Mouse (Mus musculus) hindbrain, embryonic 10.5 days (tissue): Measurements from ENCODE around the gene Creb1. TPM values are rescaled to one million over a fixed set of nuclear protein-coding genes. Genes with fewer than 3 reads are reported as not detected.
"Not testable (repeated sequence)": the region's sequence is repeated elsewhere in the genome, so short reads cannot be mapped to it uniquely, and the experiment has no call there.

Source experiments
- DNase-seq: peaks from one replicate; pipeline ENCODE4 v3.0.0-alpha.2; 2017; ENCODE audit warnings: low spot score
- H3K27ac ChIP-seq: fragments of 300-500 bp; sonication (generic); 2 replicates; pipeline ENCODE4 v1.5.1; 2016; ENCODE audit warnings: mild to moderate bottlenecking, moderate library complexity
- H3K27me3 ChIP-seq: fragments of 300-500 bp; sonication (generic); 2 replicates; pipeline ENCODE4 v1.6.1; 2016; ENCODE audit warnings: mild to moderate bottlenecking; ENCODE audit not compliant: poor library complexity, insufficient read depth, severe bottlenecking
- H3K36me3 ChIP-seq: fragments of 300-500 bp; sonication (generic); 2 replicates; pipeline ENCODE4 v1.6.1; 2016; ENCODE audit warnings: mild to moderate bottlenecking, moderate library complexity
- H3K4me1 ChIP-seq: fragments of 300-500 bp; sonication (generic); replicated peaks from 2 replicates; pipeline ENCODE4 v1.6.1; 2016; ENCODE audit warnings: mild to moderate bottlenecking
- H3K4me3 ChIP-seq: fragments of 300-500 bp; sonication (generic); 2 replicates; pipeline ENCODE4 v1.5.1; 2016; ENCODE audit warnings: mild to moderate bottlenecking, moderate library complexity
- H3K9me3 ChIP-seq: fragments of 300-500 bp; sonication (generic); 2 replicates; pipeline ENCODE4 v1.6.1; 2016; ENCODE audit warnings: mild to moderate bottlenecking, moderate library complexity
- WGBS: fragments of 180-500 bp; shearing (Covaris S2); methylation state at CpG from one replicate; pipeline ENCODE4 v1.1.7; 2016; 5-methylcytosine and 5-hydroxymethylcytosine counted together
- polyA plus RNA-seq: library from polyadenylated mRNA; unstranded; fragments of >200 nt; fragmentation: Nextera tagmentation; extraction: Ambion mirVana; gene quantifications from 2 replicates; pipeline ENCODE4 v1.2.1, GENCODE M21; 2016

The Creb1 gene
- polyA plus RNA-seq, 1 experiment from 2014 or later: 38.9 TPM

- 96% methylated on average over 6 of the region's 6 CpGs for WGBS
- Histone ChIP-seq H3K36me3 (no peaks in the 10 kb centered on the region), H3K27me3 (no peaks in the 10 kb centered on the region), H3K4me3 (no peak overlapping the region), H3K4me1 (no peaks in the 10 kb centered on the region), H3K27ac (no peak overlapping the region), H3K9me3 (no peaks in the 10 kb centered on the region)
- no peak for DNase-seq
Observed at GRCm38 (mm10) chr1:64641069-64641468, 108.6 kb downstream of the Creb1 start.

GRCm38 (mm10) chr1:64642541-64642940 is 110.1 kb downstream of the Creb1 start:
- H3K4me1 ChIP-seq, DNase-seq, H3K4me3 ChIP-seq, H3K27me3 ChIP-seq, H3K36me3 ChIP-seq, H3K9me3 ChIP-seq, H3K27ac ChIP-seq: not testable (repeated sequence)
- WGBS: 96% methylated on average over 8 of the region's 8 CpGs

GRCm38 (mm10) chr1:64644513-64644912 is 112.1 kb downstream of the Creb1 start:
- H3K27ac ChIP-seq: no peak overlapping the region
- H3K4me3 ChIP-seq: no peak overlapping the region
- H3K36me3 ChIP-seq: no peaks in the 10 kb centered on the region
- H3K27me3 ChIP-seq: no peaks in the 10 kb centered on the region
- DNase-seq: no peak
- no peaks in the 10 kb centered on the region for H3K4me1 ChIP-seq
- no peaks in the 10 kb centered on the region for H3K9me3 ChIP-seq
- WGBS: 95% methylated on average over 3 of the region's 3 CpGs

- Histone ChIP-seq H3K36me3 (no peaks in the 10 kb centered on the region), H3K4me3 (no peak overlapping the region), H3K27me3 (no peaks in the 10 kb centered on the region), H3K4me1 (no peaks in the 10 kb centered on the region), H3K27ac (no peak overlapping the region), H3K9me3 (no peaks in the 10 kb centered on the region)
- no peak for DNase-seq
- WGBS: 81% methylated on average over 11 of the region's 11 CpGs
Observed at GRCm38 (mm10) chr1:64649362-64650124, 117.1 kb downstream of the Creb1 start.

DNA sequence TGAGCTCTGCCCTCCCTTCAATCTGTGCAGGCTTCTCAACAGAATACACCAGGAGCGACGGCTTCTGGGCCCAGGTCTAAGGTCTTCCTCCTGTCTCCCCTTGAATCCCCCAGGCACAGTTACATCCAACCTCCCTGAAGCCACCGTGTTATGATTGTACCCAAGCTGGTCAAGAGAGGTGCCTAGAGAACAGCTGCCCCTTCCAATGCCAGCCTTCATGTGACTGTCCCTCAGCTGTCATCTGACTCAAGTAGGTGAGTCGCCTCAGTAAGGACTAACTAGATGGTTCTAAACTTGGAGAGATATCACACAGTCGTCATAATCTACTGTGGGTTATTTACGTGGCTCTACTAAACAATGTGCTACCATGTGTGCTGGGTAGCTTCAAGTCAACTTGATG is 121.3 kb downstream of the Creb1 start:
- H3K4me3 ChIP-seq: no peak overlapping the region
- H3K27me3 ChIP-seq: no peaks in the 10 kb centered on the region
- 92% methylated on average over 6 of the region's 6 CpGs for WGBS
- H3K9me3 ChIP-seq: no peaks in the 10 kb centered on the region
- H3K27ac ChIP-seq: no peak overlapping the region
- H3K4me1 ChIP-seq: peaks cover 6% of the 10 kb centered on the region; the same call in 1 of the 2 replicates
- H3K36me3 ChIP-seq: no peaks in the 10 kb centered on the region
- DNase-seq: no peak

Other genes starting within 250 kb of the Creb1 start
- 19.9 and 22.9 TPM in 2 replicates for gene Mettl21a, start 84.6 kb downstream of the Creb1 start, polyA plus RNA-seq
- gene Ccnyl1, start 157.8 kb downstream of the Creb1 start, polyA plus RNA-seq: 6.6 and 7.9 TPM in 2 replicates
- 0.37 and 0.62 TPM in 2 replicates for gene Fzd5, start 205.1 kb downstream of the Creb1 start, polyA plus RNA-seq